Mouse (Mus musculus) C2C12 (cell line): ENCODE data around the gene Arsa. TPM values are rescaled to one million over a fixed set of nuclear protein-coding genes. Genes with fewer than 3 reads are reported as not detected.
"Not testable (repeated sequence)": the region's sequence is repeated elsewhere in the genome, so short reads cannot be mapped to it uniquely, and the experiment has no call there.

Experiments
- H3K27me3 ChIP-seq: one replicate; pipeline ENCODE4 v1.6.1; 2011; ENCODE audit not compliant: control insufficient read depth, insufficient read depth, insufficient read length
- H3K36me3 ChIP-seq: one replicate; pipeline ENCODE4 v1.6.1; 2011; ENCODE audit not compliant: control insufficient read depth, insufficient read depth
- H3K4me3 ChIP-seq: one replicate; pipeline ENCODE4 v1.5.1; 2011; ENCODE audit warnings: mild to moderate bottlenecking, control low read depth; ENCODE audit not compliant: poor library complexity, insufficient read depth, severe bottlenecking
- H3K79me2 ChIP-seq: one replicate; pipeline ENCODE4 v1.6.1; 2011; ENCODE audit not compliant: control insufficient read depth, insufficient read depth
- H3K79me3 ChIP-seq: one replicate; pipeline ENCODE4 v1.6.1; 2011; ENCODE audit warnings: low read depth, control low read depth
- H3ac ChIP-seq: one replicate; pipeline ENCODE3; 2011; ENCODE audit warnings: low read depth; ENCODE audit not compliant: control insufficient read depth, insufficient read length
- CEBPB ChIP-seq: IDR thresholded peaks from one replicate; pipeline ENCODE4 v1.6.1; 2011; ENCODE audit warnings: low read depth, mild to moderate bottlenecking, control low read depth, moderate library complexity
- CTCF ChIP-seq: IDR thresholded peaks from one replicate; pipeline ENCODE4 v1.5.1; 2011; ENCODE audit not compliant: control insufficient read depth, insufficient read depth, insufficient read length
- FOSL1 ChIP-seq: IDR thresholded peaks from one replicate; pipeline ENCODE4 v1.8.0; 2011; ENCODE audit warnings: mild to moderate bottlenecking, low read length; ENCODE audit not compliant: poor library complexity, insufficient read depth, severe bottlenecking
- MAX ChIP-seq: IDR thresholded peaks from one replicate; pipeline ENCODE4 v1.6.1; 2011; ENCODE audit warnings: mild to moderate bottlenecking, control low read depth
- MYOD1 ChIP-seq: IDR thresholded peaks from one replicate; pipeline ENCODE4 v1.6.1; 2011; ENCODE audit warnings: low read depth; ENCODE audit not compliant: control insufficient read depth, insufficient read length
- MYOG ChIP-seq: IDR thresholded peaks from one replicate; pipeline ENCODE4 v1.6.1; 2011; ENCODE audit not compliant: control insufficient read depth, insufficient read length; ENCODE audit errors: extremely low read depth
- USF1 ChIP-seq: IDR thresholded peaks from one replicate; pipeline ENCODE4 v1.6.1; 2011; ENCODE audit warnings: low read depth, mild to moderate bottlenecking, control low read depth, moderate library complexity
- polyA plus RNA-seq: library from polyadenylated mRNA; unstranded; fragments of >200 nt; fragmentation: generic; extraction: Trizol; gene quantifications from one replicate; pipeline ENCODE4 v1.2.1, GENCODE M21; 2012; ENCODE audit warnings: missing spikeins

Arsa gene
- polyA plus RNA-seq, 1 experiment, result 22.3 TPM

DNA sequence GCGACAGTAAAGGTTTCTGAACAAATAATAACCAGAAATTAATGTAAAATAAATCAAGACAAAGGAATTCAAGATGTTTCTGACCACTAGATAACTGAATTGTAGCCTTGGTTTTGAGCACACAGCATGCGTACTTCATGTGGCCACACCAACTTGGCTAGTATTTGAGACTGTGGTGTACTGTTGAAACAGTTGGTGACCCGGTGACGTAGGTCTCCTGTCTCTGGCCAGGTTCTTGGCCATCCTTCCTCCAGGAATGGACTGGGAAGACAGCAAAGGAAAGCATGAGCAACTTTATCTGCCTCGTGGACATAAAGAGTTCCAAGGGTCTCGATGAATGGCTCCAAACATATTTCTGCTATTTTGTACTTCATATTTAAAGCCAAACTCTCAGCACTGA is 45.4 kb downstream of the Arsa start:
- H3K4me3 ChIP-seq, result no peak overlapping the region
- no peaks in the 10 kb centered on the region for H3K27me3 ChIP-seq
- H3K79me2 ChIP-seq, result peaks cover 17% of the 10 kb centered on the region
- peaks cover 9% of the 10 kb centered on the region for H3K79me3 ChIP-seq
- no peak overlapping the region for H3ac ChIP-seq
- TF ChIP-seq CEBPB (no peak), MYOG (no peak), MAX (no peak), FOSL1 (no peak), USF1 (no peak), MYOD1 (no peak)
- H3K36me3 ChIP-seq, result peaks cover 1% of the 10 kb centered on the region

DNA sequence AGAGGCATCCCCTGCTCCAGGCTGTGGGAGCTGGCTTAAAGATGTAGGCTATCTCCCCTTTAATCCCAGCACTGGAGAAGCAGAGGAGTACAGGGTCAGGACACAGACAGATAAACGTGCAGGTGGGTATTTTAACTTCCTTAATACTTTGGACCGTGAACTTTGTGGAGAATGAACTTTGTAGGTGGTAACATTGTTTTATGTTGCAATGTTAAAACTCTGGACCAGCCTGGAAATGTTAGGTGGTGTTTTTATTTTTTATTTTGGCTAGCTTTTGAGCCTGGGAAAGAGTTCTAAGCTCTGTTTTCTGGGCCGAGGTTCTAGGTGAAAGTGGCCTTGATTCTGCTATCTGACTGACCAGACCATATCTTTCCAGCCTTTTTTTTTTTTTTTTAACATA is 46.0 kb downstream of the Arsa start:
- Histone ChIP-seq H3K27me3 (no peaks in the 10 kb centered on the region), H3ac (no peak overlapping the region), H3K79me2 (peaks cover 17% of the 10 kb centered on the region), H3K4me3 (no peak overlapping the region), H3K36me3 (peaks cover 7% of the 10 kb centered on the region), H3K79me3 (peaks cover 9% of the 10 kb centered on the region)
- TF ChIP-seq FOSL1, result no peak
- TF ChIP-seq MAX, result no peak
- no peak for TF ChIP-seq MYOD1
- no peak for TF ChIP-seq USF1
- TF ChIP-seq CTCF, result no peak
- TF ChIP-seq CEBPB, result no peak
- no peak for TF ChIP-seq MYOG

DNA sequence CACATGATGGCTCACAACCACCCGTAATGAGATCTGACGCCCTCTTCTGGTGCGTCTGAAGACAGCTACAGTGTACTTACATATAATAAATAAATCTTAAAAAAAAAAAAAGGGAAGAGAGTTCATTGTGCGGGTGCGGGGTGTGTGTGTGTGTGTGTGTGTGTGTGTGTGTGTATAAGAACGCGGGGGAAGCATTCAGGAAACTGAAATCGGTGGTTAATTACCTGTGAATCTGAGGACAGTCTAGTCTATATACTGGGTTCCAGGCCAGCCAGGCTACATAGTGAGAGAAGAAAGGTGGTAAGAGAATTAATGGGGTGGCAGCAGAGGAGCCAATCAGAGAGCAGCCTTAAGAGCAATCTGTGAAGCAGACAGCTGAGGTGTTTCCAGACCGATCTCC is 46.5 kb downstream of the Arsa start:
- not testable (repeated sequence) for H3K79me3 ChIP-seq, H3ac ChIP-seq, H3K27me3 ChIP-seq
- Histone ChIP-seq H3K36me3 (peaks cover 12% of the 10 kb centered on the region), H3K79me2 (peaks cover 17% of the 10 kb centered on the region), H3K4me3 (peak overlapping the region; percentile 98)

- Histone ChIP-seq H3K4me3 (peak overlapping the region; percentile 98), H3K79me3 (peaks cover 9% of the 10 kb centered on the region), H3K36me3 (peaks cover 15% of the 10 kb centered on the region), H3K79me2 (peaks cover 17% of the 10 kb centered on the region), H3ac (peak overlapping the region; percentile 63), H3K27me3 (no peaks in the 10 kb centered on the region)
- no peak for TF ChIP-seq MAX
- no peak for TF ChIP-seq CTCF
- TF ChIP-seq USF1, result no peak
- no peak for TF ChIP-seq FOSL1
These were observed 46.9 kb downstream of the Arsa start for GRCm38 (mm10) chr15:89430341-89430740.

GRCm38 (mm10) chr15:89429352-89430221 is 47.6 kb downstream of the Arsa start, which contains the start of the genes C730034F03Rik, Gm44502 and Chkb:
C730034F03Rik (plus strand) TSS chr15:89429589.
Gm44502 (minus strand) TSS chr15:89429696.
Chkb (minus strand) TSS chr15:89429908.
- TF ChIP-seq MAX (peak; percentile 72), CTCF (no peak), MYOD1 (peak; percentile 46), USF1 (peak; percentile 40)
- Histone ChIP-seq H3K27me3 (no peaks in the 10 kb centered on the region), H3K79me2 (peaks cover 17% of the 10 kb centered on the region), H3K79me3 (peaks cover 9% of the 10 kb centered on the region), H3K4me3 (peak within 1 kb of the TSS; percentile 98), H3ac (peak within 1 kb of the TSS; percentile 90), H3K36me3 (peaks cover 15% of the 10 kb centered on the region)

GRCm38 (mm10) chr15:89428821-89429351 is 48.3 kb downstream of the Arsa start:
- H3K36me3 ChIP-seq, result peaks cover 19% of the 10 kb centered on the region
- peaks cover 9% of the 10 kb centered on the region for H3K79me3 ChIP-seq
- no peaks in the 10 kb centered on the region for H3K27me3 ChIP-seq
- peaks cover 17% of the 10 kb centered on the region for H3K79me2 ChIP-seq
- H3K4me3 ChIP-seq, result peak overlapping the region; percentile 98
- peak overlapping the region; percentile 90 for H3ac ChIP-seq
- TF ChIP-seq CTCF (no peak), MYOD1 (no peak), FOSL1 (no peak), USF1 (no peak), CEBPB (no peak), MYOG (no peak), MAX (no peak)
